Mouse (Mus musculus) C2C12 (cell line): ENCODE data around the gene Tsfm. TPM values are rescaled to one million over a fixed set of nuclear protein-coding genes. Genes with fewer than 3 reads are reported as not detected.

Experiments used
- H3K27me3 ChIP-seq: one replicate; pipeline ENCODE4 v1.6.1; 2011; ENCODE audit not compliant: control insufficient read depth, insufficient read depth, insufficient read length
- H3K36me3 ChIP-seq: one replicate; pipeline ENCODE4 v1.6.1; 2011; ENCODE audit not compliant: control insufficient read depth, insufficient read depth
- H3K4me3 ChIP-seq: one replicate; pipeline ENCODE4 v1.5.1; 2011; ENCODE audit warnings: mild to moderate bottlenecking, control low read depth; ENCODE audit not compliant: poor library complexity, insufficient read depth, severe bottlenecking
- H3K79me2 ChIP-seq: one replicate; pipeline ENCODE4 v1.6.1; 2011; ENCODE audit not compliant: control insufficient read depth, insufficient read depth
- H3K79me3 ChIP-seq: one replicate; pipeline ENCODE4 v1.6.1; 2011; ENCODE audit warnings: low read depth, control low read depth
- H3ac ChIP-seq: one replicate; pipeline ENCODE3; 2011; ENCODE audit warnings: low read depth; ENCODE audit not compliant: control insufficient read depth, insufficient read length
- CEBPB ChIP-seq: IDR thresholded peaks from one replicate; pipeline ENCODE4 v1.6.1; 2011; ENCODE audit warnings: low read depth, mild to moderate bottlenecking, control low read depth, moderate library complexity
- CTCF ChIP-seq: IDR thresholded peaks from one replicate; pipeline ENCODE4 v1.5.1; 2011; ENCODE audit not compliant: control insufficient read depth, insufficient read depth, insufficient read length
- FOSL1 ChIP-seq: IDR thresholded peaks from one replicate; pipeline ENCODE4 v1.8.0; 2011; ENCODE audit warnings: mild to moderate bottlenecking, low read length; ENCODE audit not compliant: poor library complexity, insufficient read depth, severe bottlenecking
- MAX ChIP-seq: IDR thresholded peaks from one replicate; pipeline ENCODE4 v1.6.1; 2011; ENCODE audit warnings: mild to moderate bottlenecking, control low read depth
- MYOD1 ChIP-seq: IDR thresholded peaks from one replicate; pipeline ENCODE4 v1.6.1; 2011; ENCODE audit warnings: low read depth; ENCODE audit not compliant: control insufficient read depth, insufficient read length
- MYOG ChIP-seq: IDR thresholded peaks from one replicate; pipeline ENCODE4 v1.6.1; 2011; ENCODE audit not compliant: control insufficient read depth, insufficient read length; ENCODE audit errors: extremely low read depth
- USF1 ChIP-seq: IDR thresholded peaks from one replicate; pipeline ENCODE4 v1.6.1; 2011; ENCODE audit warnings: low read depth, mild to moderate bottlenecking, control low read depth, moderate library complexity
- polyA plus RNA-seq: library from polyadenylated mRNA; unstranded; fragments of >200 nt; fragmentation: generic; extraction: Trizol; gene quantifications from one replicate; pipeline ENCODE4 v1.2.1, GENCODE M21; 2012; ENCODE audit warnings: missing spikeins

The Tsfm gene
- polyA plus RNA-seq, 1 experiment, result 66.0 TPM

GRCm38 (mm10) chr10:126978277-126978994 is 52.2 kb downstream of the Tsfm start, which contains the start of gene Ctdsp2:
Gene Ctdsp2 (plus strand): TSS chr10:126978717.
- H3K79me2 ChIP-seq, result peaks cover 44% of the 10 kb centered on the region
- H3K79me3 ChIP-seq, result peaks cover 39% of the 10 kb centered on the region
- peak within 1 kb of the TSS; percentile 85 for H3K4me3 ChIP-seq
- H3K36me3 ChIP-seq, result peaks cover 13% of the 10 kb centered on the region
- no peaks in the 10 kb centered on the region for H3K27me3 ChIP-seq
- TF ChIP-seq CEBPB, result no peak
- TF ChIP-seq CTCF, result no peak
- no peak for TF ChIP-seq MYOG
- TF ChIP-seq MYOD1, result no peak
- no peak for TF ChIP-seq FOSL1
- TF ChIP-seq USF1, result no peak
- no peak for TF ChIP-seq MAX
- peak within 1 kb of the TSS; percentile 82 for H3ac ChIP-seq

- TF ChIP-seq CEBPB (no peak), USF1 (no peak), CTCF (no peak), MYOD1 (no peak), MYOG (no peak), MAX (no peak), FOSL1 (no peak)
- no peaks in the 10 kb centered on the region for H3K36me3 ChIP-seq
- peaks cover 25% of the 10 kb centered on the region for H3K79me3 ChIP-seq
- peaks cover 31% of the 10 kb centered on the region for H3K79me2 ChIP-seq
- H3ac ChIP-seq, result no peak overlapping the region
- no peak overlapping the region for H3K4me3 ChIP-seq
- no peaks in the 10 kb centered on the region for H3K27me3 ChIP-seq
These were observed 53.6 kb downstream of the Tsfm start for GRCm38 (mm10) chr10:126977076-126977475.

- Histone ChIP-seq H3K79me3 (peaks cover 11% of the 10 kb centered on the region), H3K27me3 (no peaks in the 10 kb centered on the region), H3K79me2 (peaks cover 17% of the 10 kb centered on the region), H3K36me3 (no peaks in the 10 kb centered on the region), H3ac (no peak overlapping the region), H3K4me3 (no peak overlapping the region)
- TF ChIP-seq MYOG (no peak), MYOD1 (no peak), USF1 (no peak), MAX (no peak), CEBPB (no peak), CTCF (no peak), FOSL1 (no peak)
These were observed 54.9 kb downstream of the Tsfm start for GRCm38 (mm10) chr10:126975706-126976105.

- Histone ChIP-seq H3K79me3 (no peaks in the 10 kb centered on the region), H3K27me3 (no peaks in the 10 kb centered on the region), H3K79me2 (no peaks in the 10 kb centered on the region), H3ac (no peak overlapping the region), H3K4me3 (no peak overlapping the region), H3K36me3 (no peaks in the 10 kb centered on the region)
- TF ChIP-seq CEBPB, result no peak
- TF ChIP-seq MYOG, result no peak
- no peak for TF ChIP-seq USF1
- TF ChIP-seq MYOD1, result no peak
- TF ChIP-seq CTCF, result no peak
- TF ChIP-seq MAX, result no peak
- no peak for TF ChIP-seq FOSL1
These were observed 57.7 kb downstream of the Tsfm start for GRCm38 (mm10) chr10:126972988-126973387.

GRCm38 (mm10) chr10:126972051-126972725 is 58.5 kb downstream of the Tsfm start:
- TF ChIP-seq FOSL1 (no peak), USF1 (peak; percentile 59)
- no peak overlapping the region for H3K4me3 ChIP-seq
- H3K79me2 ChIP-seq, result no peaks in the 10 kb centered on the region
- no peak overlapping the region for H3ac ChIP-seq
- no peaks in the 10 kb centered on the region for H3K36me3 ChIP-seq
- no peaks in the 10 kb centered on the region for H3K79me3 ChIP-seq
- no peaks in the 10 kb centered on the region for H3K27me3 ChIP-seq
